Comparison of ENCODE assay signal across 13 mouse cellular contexts in genomic region chr1:128532632-128533031, GRCm38 (mm10). TPM values are rescaled to one million over a fixed set of nuclear protein-coding genes. Genes with fewer than 3 reads are reported as not detected.
DNase-seq lines count a peak whose midpoint lies in the region; ATAC-seq lines count a peak whose summit lies in the region.
"Had no signal": no experiment of that assay in that cellular context is flagged by ENCODE, and none has a peak within 500 bp of the region (broad histone marks: within the 10 kb centered on the region; RNA-seq: fewer than 3 reads in every experiment).

No protein-coding gene starts in this region.

- no peak overlapping the region for H3K9ac ChIP-seq in forebrain, embryonic 13.5 days
- H3K9ac ChIP-seq in midbrain, embryonic 14.5 days (replicated peaks; ENCODE audit: low read length), result no peak overlapping the region
- H3K9ac ChIP-seq: lung, embryonic 15.5 days had no signal

- no peak overlapping the region for H3K27ac ChIP-seq in forebrain, embryonic 13.5 days
- no peak overlapping the region for H3K27ac ChIP-seq in forebrain, embryonic 10.5 days
- no peak overlapping the region for H3K27ac ChIP-seq in midbrain, embryonic 14.5 days (replicated peaks; ENCODE audit: low read depth, low read length)
- H3K27ac ChIP-seq: lung, embryonic 15.5 days had no signal

- no peak overlapping the region for H3K4me3 ChIP-seq in forebrain, embryonic 13.5 days
- no peak overlapping the region for H3K4me3 ChIP-seq in forebrain, embryonic 10.5 days
- no peak overlapping the region for H3K4me3 ChIP-seq in midbrain, embryonic 14.5 days (replicated peaks; ENCODE audit: low read depth, low read length)
- H3K4me3 ChIP-seq: lung, embryonic 15.5 days had no signal

- ATAC-seq in forebrain, embryonic 13.5 days, result 0 out of 2 replicates have a peak, but pooled peaks have one; percentile 21
- ATAC-seq in midbrain, embryonic 14.5 days (ENCODE audit: low FRiP score, low TSS enrichment), result no peak
- no peak for ATAC-seq in megakaryocyte-erythroid progenitor cell, adult 5-6 weeks (replicated peaks; ENCODE audit: low FRiP score, low TSS enrichment, poor library complexity, severe bottlenecking)

- no peak for DNase-seq in forebrain, embryonic 10.5 days (ENCODE audit: extremely low spot score, low spot score)
- DNase-seq in kidney, postnatal 14 days, result peak; percentile 5
- DNase-seq in kidney, postnatal 4 days, result no peak
- DNase-seq in embryo, embryonic 9.5 days (ENCODE audit: extremely low spot score), result peak; percentile 58
- peak; percentile 64 for DNase-seq in midbrain, embryonic 14.5 days
- DNase-seq in adrenal gland, postnatal 36 days, result no peak
- DNase-seq: gastrocnemius, postnatal 25 days; heart, postnatal 4 days; left cerebral cortex, postnatal 4 days had no signal

- no peaks in the 10 kb centered on the region for H3K27me3 ChIP-seq in forebrain, embryonic 13.5 days
- H3K27me3 ChIP-seq in forebrain, embryonic 10.5 days (ENCODE audit: poor library complexity, severe bottlenecking), result no peaks in the 10 kb centered on the region
- H3K27me3 ChIP-seq in midbrain, embryonic 14.5 days (ENCODE audit: control insufficient read depth, insufficient read depth, low read length), result no peaks in the 10 kb centered on the region
- H3K27me3 ChIP-seq: lung, embryonic 15.5 days had no signal

- peaks cover 7% of the 10 kb centered on the region; the same call in 1 of the 2 replicates for H3K4me1 ChIP-seq in forebrain, embryonic 13.5 days
- peaks cover 25% of the 10 kb centered on the region for H3K4me1 ChIP-seq in forebrain, embryonic 10.5 days
- H3K4me1 ChIP-seq in midbrain, embryonic 14.5 days (ENCODE audit: control insufficient read depth, insufficient read depth, low read length), result peaks cover 7% of the 10 kb centered on the region

- H3K9me3 ChIP-seq in forebrain, embryonic 13.5 days (replicated peaks), result no peaks in the 10 kb centered on the region
- H3K9me3 ChIP-seq in forebrain, embryonic 10.5 days, result no peaks in the 10 kb centered on the region
- no peaks in the 10 kb centered on the region for H3K9me3 ChIP-seq in midbrain, embryonic 14.5 days (ENCODE audit: control insufficient read depth, low read length)
- H3K9me3 ChIP-seq: G1E; lung, embryonic 15.5 days had no signal

- WGBS in forebrain, embryonic 13.5 days, result 4% methylated on average over 4 of the region's 4 CpGs
- WGBS in forebrain, embryonic 10.5 days, result 3% methylated on average over 4 of the region's 4 CpGs
- 2% methylated on average over 4 of the region's 4 CpGs for WGBS in midbrain, embryonic 14.5 days

- H3K4me2 ChIP-seq in forebrain, embryonic 13.5 days, result no peak overlapping the region
- H3K4me2 ChIP-seq in midbrain, embryonic 14.5 days (ENCODE audit: low read length), result no peak overlapping the region
- H3K4me2 ChIP-seq: lung, embryonic 15.5 days had no signal

- no peaks in the 10 kb centered on the region for H3K36me3 ChIP-seq in forebrain, embryonic 13.5 days (ENCODE audit: poor library complexity, severe bottlenecking)
- H3K36me3 ChIP-seq in forebrain, embryonic 10.5 days (replicated peaks), result no peaks in the 10 kb centered on the region
- no peaks in the 10 kb centered on the region for H3K36me3 ChIP-seq in midbrain, embryonic 14.5 days (ENCODE audit: control insufficient read depth, insufficient read depth, low read length)
- H3K36me3 ChIP-seq: G1E; lung, embryonic 15.5 days had no signal

RNA-seq across cellular contexts. Expression of gene Cxcr4, which starts 59.5 kb away (rescaled TPM):
- 5.8 and 9.1 TPM in 2 replicates for polyA plus RNA-seq in forebrain, embryonic 13.5 days (2015; fragmentation: Nextera tagmentation; extraction: Ambion mirVana)
- polyA plus RNA-seq in forebrain, embryonic 10.5 days (2016; fragmentation: Nextera tagmentation; extraction: Ambion mirVana), result 6.6 and 7.9 TPM in 2 replicates
- 10.2 and 12.3 TPM in 2 replicates for polyA plus RNA-seq in midbrain, embryonic 14.5 days (2014; fragmentation: Nextera tagmentation; extraction: Ambion mirVana)
- total RNA-seq in adrenal gland, postnatal 36 days (2021), result 10 to 100 TPM; 15.6 to 87.6 TPM
- total RNA-seq in megakaryocyte-erythroid progenitor cell, adult 5-6 weeks (2014; fragmentation: Nextera tagmentation), result 29.9 and 35.0 TPM in 2 replicates
- 22.7 and 29.0 TPM in 2 replicates for total RNA-seq in megakaryocyte-erythroid progenitor cell, adult 5-6 weeks (2017)
- polyA plus RNA-seq: G1E had no signal

Comparison
In these comparisons a context has a peak if more than half of its experiments do, and no peak if none do; other contexts are left out.
1. DNase-seq: peak in kidney, postnatal 14 days (single experiment), embryo, embryonic 9.5 days (single experiment) and midbrain, embryonic 14.5 days (single experiment); none in forebrain, embryonic 10.5 days (single experiment), kidney, postnatal 4 days (0 of 2) and adrenal gland, postnatal 36 days (0 of 2).